Mouse (Mus musculus): ENCODE data around the gene Atg16l1. TPM values are rescaled to one million over a fixed set of nuclear protein-coding genes. Genes with fewer than 3 reads are reported as not detected.

Atg16l1 gene
- polyA plus RNA-seq, 1 experiment from 2014 or later = 37.8 TPM

DNA sequence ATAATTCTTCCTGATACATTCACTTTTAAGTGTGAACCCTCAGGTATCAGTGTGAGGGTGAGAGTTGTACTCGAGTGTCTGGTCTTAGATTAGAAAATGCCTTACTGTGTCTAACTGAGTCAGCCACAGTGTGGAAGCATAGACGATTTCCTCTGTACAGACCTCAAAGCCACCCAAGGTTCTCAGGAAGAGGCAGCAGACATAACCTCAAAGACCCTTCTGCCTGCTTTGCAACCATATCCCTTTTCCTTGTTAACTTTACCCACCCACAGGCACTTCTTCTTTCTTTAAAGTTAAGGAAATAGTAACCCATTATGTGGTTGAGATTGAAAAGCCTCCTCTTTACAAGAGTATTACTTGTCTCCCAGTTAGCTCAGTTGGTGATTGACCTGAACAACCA, 10.1 kb downstream of the Atg16l1 start:
- no peak overlapping the region for H3K4me2 ChIP-seq (replicated peaks; ENCODE audit: low read depth, low read length)
- ATAC-seq (ENCODE audit: low FRiP score) (no peak), DNase-seq (ENCODE audit: low spot score) (no peak)
- 89% methylated on average over 2 of the region's 2 CpGs for WGBS
- no peaks in the 10 kb centered on the region for H3K27me3 ChIP-seq (ENCODE audit: control insufficient read depth, insufficient read depth, low read length)
- H3K4me1 ChIP-seq (replicated peaks; ENCODE audit: control insufficient read depth, insufficient read depth, low read length) = no peaks in the 10 kb centered on the region
- H3K4me3 ChIP-seq (ENCODE audit: low read depth, low read length) = no peak overlapping the region
- peaks cover 13% of the 10 kb centered on the region; the same call in 1 of the 2 replicates for H3K36me3 ChIP-seq (ENCODE audit: control insufficient read depth, insufficient read depth, low read length)
- H3K9me3 ChIP-seq (ENCODE audit: control insufficient read depth, low read length) = no peaks in the 10 kb centered on the region
- H3K27ac ChIP-seq (ENCODE audit: low read depth, low read length) = no peak overlapping the region
- no peak overlapping the region for H3K9ac ChIP-seq (ENCODE audit: low read depth, low read length)

DNA sequence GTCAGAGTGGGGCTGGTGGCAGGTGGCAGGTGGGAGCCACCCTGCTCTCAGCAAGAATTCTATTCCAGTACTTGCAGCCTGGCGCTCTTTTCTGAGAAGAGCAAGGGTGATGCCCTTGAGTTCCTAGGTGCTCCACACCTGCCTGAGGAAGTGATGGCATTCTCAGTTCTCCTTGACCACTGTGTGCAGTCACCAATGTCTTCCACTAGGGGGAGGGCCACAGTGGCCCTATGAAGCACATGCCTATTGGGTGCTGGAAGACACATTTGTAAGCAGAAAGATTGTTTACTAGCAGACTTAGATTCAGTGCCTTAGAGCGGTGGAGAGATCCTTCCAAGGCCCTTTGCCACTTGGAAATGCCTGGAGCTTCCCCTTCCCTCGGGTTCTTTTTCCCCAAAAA, 10.6 kb downstream of the Atg16l1 start:
- H3K4me1 ChIP-seq (replicated peaks; ENCODE audit: control insufficient read depth, insufficient read depth, low read length) = no peaks in the 10 kb centered on the region
- no peak overlapping the region for H3K4me2 ChIP-seq (replicated peaks; ENCODE audit: low read depth, low read length)
- 88% methylated on average over 3 of the region's 3 CpGs for WGBS
- no peak overlapping the region for H3K4me3 ChIP-seq (ENCODE audit: low read depth, low read length)
- H3K36me3 ChIP-seq (ENCODE audit: control insufficient read depth, insufficient read depth, low read length) = peaks cover 13% of the 10 kb centered on the region; the same call in 1 of the 2 replicates
- no peak overlapping the region for H3K9ac ChIP-seq (ENCODE audit: low read depth, low read length)
- no peak for ATAC-seq (ENCODE audit: low FRiP score)
- peak; percentile 6 for DNase-seq (ENCODE audit: low spot score)
- no peaks in the 10 kb centered on the region for H3K27me3 ChIP-seq (ENCODE audit: control insufficient read depth, insufficient read depth, low read length)
- H3K9me3 ChIP-seq (ENCODE audit: control insufficient read depth, low read length) = no peaks in the 10 kb centered on the region
- H3K27ac ChIP-seq (ENCODE audit: low read depth, low read length) = no peak overlapping the region

GRCm38 (mm10) chr1:87769263-87769662, 13.6 kb downstream of the Atg16l1 start:
- Histone ChIP-seq H3K27ac (ENCODE audit: low read depth, low read length) (no peak overlapping the region), H3K9ac (ENCODE audit: low read depth, low read length) (no peak overlapping the region), H3K9me3 (ENCODE audit: control insufficient read depth, low read length) (no peaks in the 10 kb centered on the region), H3K27me3 (ENCODE audit: control insufficient read depth, insufficient read depth, low read length) (no peaks in the 10 kb centered on the region), H3K4me1 (replicated peaks; ENCODE audit: control insufficient read depth, insufficient read depth, low read length) (no peaks in the 10 kb centered on the region), H3K36me3 (ENCODE audit: control insufficient read depth, insufficient read depth, low read length) (peaks cover 18% of the 10 kb centered on the region; the same call in 1 of the 2 replicates), H3K4me2 (replicated peaks; ENCODE audit: low read depth, low read length) (no peak overlapping the region), H3K4me3 (ENCODE audit: low read depth, low read length) (no peak overlapping the region)
- ATAC-seq (ENCODE audit: low FRiP score) = no peak
- no peak for DNase-seq (ENCODE audit: low spot score)
- 94% methylated on average over 2 of the region's 2 CpGs for WGBS

DNA sequence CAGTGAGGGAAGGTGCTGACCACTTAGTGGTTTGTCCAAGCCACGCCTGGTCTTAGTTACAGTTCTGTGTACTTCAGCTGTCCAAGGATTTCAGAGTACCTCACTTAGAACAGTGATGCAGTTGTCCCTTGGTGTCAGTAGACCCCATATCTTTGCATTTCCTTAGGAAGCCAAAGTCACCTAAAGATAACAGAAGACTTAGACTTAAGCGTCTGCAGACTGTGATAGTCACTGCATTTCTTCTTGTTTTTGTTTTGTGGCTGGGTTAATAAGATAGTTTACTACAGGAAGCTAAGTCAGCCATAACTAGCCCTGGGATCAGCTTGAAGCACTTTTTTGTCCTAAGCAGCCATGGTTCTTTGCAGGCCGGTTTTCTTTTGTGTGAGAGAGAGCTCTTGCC, 14.8 kb downstream of the Atg16l1 start:
- ATAC-seq (ENCODE audit: low FRiP score) = no peak
- no peaks in the 10 kb centered on the region for H3K9me3 ChIP-seq (ENCODE audit: control insufficient read depth, low read length)
- H3K27ac ChIP-seq (ENCODE audit: low read depth, low read length) = no peak overlapping the region
- H3K4me1 ChIP-seq (replicated peaks; ENCODE audit: control insufficient read depth, insufficient read depth, low read length) = no peaks in the 10 kb centered on the region
- H3K36me3 ChIP-seq (ENCODE audit: control insufficient read depth, insufficient read depth, low read length) = peaks cover 22% of the 10 kb centered on the region; the same call in 1 of the 2 replicates
- no peak for DNase-seq (ENCODE audit: low spot score)
- no peak overlapping the region for H3K4me3 ChIP-seq (ENCODE audit: low read depth, low read length)
- H3K4me2 ChIP-seq (replicated peaks; ENCODE audit: low read depth, low read length) = no peak overlapping the region
- no peak overlapping the region for H3K9ac ChIP-seq (ENCODE audit: low read depth, low read length)
- 89% methylated on average over 3 of the region's 3 CpGs for WGBS
- H3K27me3 ChIP-seq (ENCODE audit: control insufficient read depth, insufficient read depth, low read length) = no peaks in the 10 kb centered on the region

- Histone ChIP-seq H3K4me2 (replicated peaks; ENCODE audit: low read depth, low read length) (no peak overlapping the region), H3K36me3 (ENCODE audit: control insufficient read depth, insufficient read depth, low read length) (peaks cover 30% of the 10 kb centered on the region; the same call in 1 of the 2 replicates), H3K4me1 (replicated peaks; ENCODE audit: control insufficient read depth, insufficient read depth, low read length) (no peaks in the 10 kb centered on the region), H3K27me3 (ENCODE audit: control insufficient read depth, insufficient read depth, low read length) (no peaks in the 10 kb centered on the region), H3K4me3 (ENCODE audit: low read depth, low read length) (no peak overlapping the region), H3K9me3 (ENCODE audit: control insufficient read depth, low read length) (no peaks in the 10 kb centered on the region), H3K27ac (ENCODE audit: low read depth, low read length) (no peak overlapping the region), H3K9ac (ENCODE audit: low read depth, low read length) (no peak overlapping the region)
- ATAC-seq (ENCODE audit: low FRiP score) = no peak
- DNase-seq (ENCODE audit: low spot score) = no peak
- WGBS = 99% methylated on average over 3 of the region's 3 CpGs
Measured at GRCm38 (mm10) chr1:87771724-87772123, 16.1 kb downstream of the Atg16l1 start.

GRCm38 (mm10) chr1:87773336-87773735, 17.7 kb downstream of the Atg16l1 start:
- Histone ChIP-seq H3K4me2 (replicated peaks; ENCODE audit: low read depth, low read length) (no peak overlapping the region), H3K9ac (ENCODE audit: low read depth, low read length) (no peak overlapping the region), H3K36me3 (ENCODE audit: control insufficient read depth, insufficient read depth, low read length) (peaks cover 31% of the 10 kb centered on the region; the same call in 1 of the 2 replicates), H3K9me3 (ENCODE audit: control insufficient read depth, low read length) (no peaks in the 10 kb centered on the region), H3K27me3 (ENCODE audit: control insufficient read depth, insufficient read depth, low read length) (no peaks in the 10 kb centered on the region), H3K4me3 (ENCODE audit: low read depth, low read length) (no peak overlapping the region), H3K27ac (ENCODE audit: low read depth, low read length) (no peak overlapping the region), H3K4me1 (replicated peaks; ENCODE audit: control insufficient read depth, insufficient read depth, low read length) (no peaks in the 10 kb centered on the region)
- WGBS = 87% methylated on average over 2 of the region's 2 CpGs
- ATAC-seq (ENCODE audit: low FRiP score) (no peak), DNase-seq (ENCODE audit: low spot score) (no peak)

DNA sequence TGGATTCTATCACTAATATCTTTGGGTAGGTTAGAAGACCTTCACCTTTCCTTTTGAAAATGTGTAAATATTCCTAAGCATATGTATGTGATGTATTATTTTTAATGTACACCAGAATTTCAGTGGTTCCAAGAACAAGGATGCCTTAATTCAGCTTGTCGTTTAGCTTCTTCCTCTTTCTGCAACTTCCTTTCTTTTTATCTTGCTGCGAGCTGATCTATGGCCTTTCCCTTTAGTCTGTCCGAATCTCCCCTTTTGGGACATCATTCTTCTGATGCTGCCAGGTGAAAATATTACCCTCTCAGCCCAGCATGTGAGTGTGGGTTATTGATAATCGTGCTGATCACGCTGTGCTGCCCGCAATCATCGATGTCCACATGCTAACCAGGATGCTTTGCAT, 19.2 kb downstream of the Atg16l1 start:
- Histone ChIP-seq H3K4me1 (replicated peaks; ENCODE audit: control insufficient read depth, insufficient read depth, low read length) (no peaks in the 10 kb centered on the region), H3K36me3 (ENCODE audit: control insufficient read depth, insufficient read depth, low read length) (peaks cover 32% of the 10 kb centered on the region), H3K27ac (ENCODE audit: low read depth, low read length) (no peak overlapping the region), H3K4me3 (ENCODE audit: low read depth, low read length) (no peak overlapping the region), H3K4me2 (replicated peaks; ENCODE audit: low read depth, low read length) (no peak overlapping the region), H3K27me3 (ENCODE audit: control insufficient read depth, insufficient read depth, low read length) (no peaks in the 10 kb centered on the region), H3K9me3 (ENCODE audit: control insufficient read depth, low read length) (no peaks in the 10 kb centered on the region), H3K9ac (ENCODE audit: low read depth, low read length) (no peak overlapping the region)
- DNase-seq (ENCODE audit: low spot score) (no peak), ATAC-seq (ENCODE audit: low FRiP score) (no peak)
- WGBS = 93% methylated on average over 7 of the region's 7 CpGs

DNA sequence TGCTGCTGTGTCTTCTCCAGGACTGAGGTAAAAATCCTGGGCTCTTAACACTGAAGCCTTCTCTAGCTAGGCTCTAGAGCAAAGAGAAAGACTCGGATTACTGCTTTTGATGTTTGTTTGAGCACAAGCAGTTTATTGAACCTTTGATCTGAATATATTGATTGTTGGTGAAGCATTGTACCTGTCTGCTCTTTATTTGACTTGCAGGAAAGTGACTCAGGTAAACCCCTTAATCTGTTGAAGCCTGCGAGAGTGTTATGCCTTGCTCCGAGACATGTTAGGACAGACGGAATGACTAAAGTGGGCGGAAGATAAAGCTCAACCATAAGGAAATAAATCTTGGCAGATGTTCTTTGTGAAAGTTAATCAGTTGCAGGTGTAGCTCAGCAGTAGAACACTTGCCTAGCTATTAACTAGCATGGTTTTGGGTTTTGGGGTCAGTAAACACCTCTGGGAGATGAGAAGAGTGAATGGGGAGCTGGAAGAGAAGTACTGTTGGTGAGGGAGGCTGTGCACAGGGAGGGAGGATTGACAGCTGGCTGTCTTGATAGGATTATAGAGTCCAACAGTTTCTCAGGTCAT, 23.6 kb downstream of the Atg16l1 start:
- Histone ChIP-seq H3K27ac (ENCODE audit: low read depth, low read length) (no peak overlapping the region), H3K4me1 (replicated peaks; ENCODE audit: control insufficient read depth, insufficient read depth, low read length) (no peaks in the 10 kb centered on the region), H3K9ac (ENCODE audit: low read depth, low read length) (no peak overlapping the region), H3K36me3 (ENCODE audit: control insufficient read depth, insufficient read depth, low read length) (peaks cover 31% of the 10 kb centered on the region), H3K9me3 (ENCODE audit: control insufficient read depth, low read length) (no peaks in the 10 kb centered on the region), H3K4me3 (ENCODE audit: low read depth, low read length) (no peak overlapping the region), H3K4me2 (replicated peaks; ENCODE audit: low read depth, low read length) (no peak overlapping the region), H3K27me3 (ENCODE audit: control insufficient read depth, insufficient read depth, low read length) (no peaks in the 10 kb centered on the region)
- no peak for ATAC-seq (ENCODE audit: low FRiP score)
- WGBS = 93% methylated on average over 5 of the region's 5 CpGs
- DNase-seq (ENCODE audit: low spot score) = no peak

GRCm38 (mm10) chr1:87785703-87786102, 30.0 kb downstream of the Atg16l1 start:
- peaks cover 9% of the 10 kb centered on the region for H3K36me3 ChIP-seq (ENCODE audit: control insufficient read depth, insufficient read depth, low read length)
- no peak overlapping the region for H3K27ac ChIP-seq (ENCODE audit: low read depth, low read length)
- no peak overlapping the region for H3K4me3 ChIP-seq (ENCODE audit: low read depth, low read length)
- H3K9ac ChIP-seq (ENCODE audit: low read depth, low read length) = no peak overlapping the region
- H3K4me2 ChIP-seq (replicated peaks; ENCODE audit: low read depth, low read length) = no peak overlapping the region
- H3K27me3 ChIP-seq (ENCODE audit: control insufficient read depth, insufficient read depth, low read length) = no peaks in the 10 kb centered on the region
- no peaks in the 10 kb centered on the region for H3K4me1 ChIP-seq (replicated peaks; ENCODE audit: control insufficient read depth, insufficient read depth, low read length)
- no peaks in the 10 kb centered on the region for H3K9me3 ChIP-seq (ENCODE audit: control insufficient read depth, low read length)
- DNase-seq (ENCODE audit: low spot score) (no peak), ATAC-seq (ENCODE audit: low FRiP score) (no peak)
- WGBS = 90% methylated on average over 8 of the region's 8 CpGs

Measured in hindbrain, embryonic 11.5 days (tissue).